In genomic region chr8:78438121-78438520, GRCm38 (mm10) we compare ENCODE assay signal across 8 mouse cellular contexts. TPM values are rescaled to one million over a fixed set of nuclear protein-coding genes. Genes with fewer than 3 reads are reported as not detected.
A peak's percentile ranks its signal among the peaks of the same experiment; 100 is the strongest.
DNase-seq lines count a peak whose midpoint lies in the region; ATAC-seq and TF ChIP-seq lines count a peak whose summit lies in the region.

No protein-coding gene starts in this region.

- 0 out of 2 replicates have a peak, but pooled peaks have one; percentile 21 for ATAC-seq in embryonic facial prominence, embryonic 14.5 days (ENCODE audit: low read depth)
- ATAC-seq in hindbrain, postnatal 0 days: 0 out of 2 replicates have a peak, but pooled peaks have one; percentile 13
- ATAC-seq in midbrain, embryonic 12.5 days (ENCODE audit: low FRiP score, low read depth): no peak
- ATAC-seq in megakaryocyte progenitor cell, adult 5-6 weeks (replicated peaks; ENCODE audit: poor library complexity): no peak

- no peak for TF ChIP-seq CTCF in hindbrain, postnatal 0 days (IDR thresholded peaks at IDR 0.05; ENCODE audit: low read depth)

- WGBS in embryonic facial prominence, embryonic 14.5 days: under 1% methylated on average over 18 of the region's 18 CpGs
- WGBS in hindbrain, postnatal 0 days: under 1% methylated on average over 18 of the region's 18 CpGs
- under 1% methylated on average over 17 of the region's 18 CpGs for WGBS in midbrain, embryonic 12.5 days

- no peaks in the 10 kb centered on the region for H3K36me3 ChIP-seq in embryonic facial prominence, embryonic 14.5 days (ENCODE audit: control insufficient read depth, insufficient read depth, low read length)
- no peaks in the 10 kb centered on the region for H3K36me3 ChIP-seq in hindbrain, postnatal 0 days (ENCODE audit: insufficient read depth, low read length)
- no peaks in the 10 kb centered on the region for H3K36me3 ChIP-seq in midbrain, embryonic 12.5 days

- H3K9me3 ChIP-seq in embryonic facial prominence, embryonic 14.5 days (ENCODE audit: control insufficient read depth, low read length): no peaks in the 10 kb centered on the region
- H3K9me3 ChIP-seq in hindbrain, postnatal 0 days (ENCODE audit: low read length): no peaks in the 10 kb centered on the region
- no peaks in the 10 kb centered on the region for H3K9me3 ChIP-seq in midbrain, embryonic 12.5 days

- H3K27ac ChIP-seq in embryonic facial prominence, embryonic 14.5 days (replicated peaks; ENCODE audit: low read depth, low read length): no peak overlapping the region
- no peak overlapping the region for H3K27ac ChIP-seq in hindbrain, postnatal 0 days
- H3K27ac ChIP-seq in midbrain, embryonic 12.5 days (replicated peaks): no peak overlapping the region

- peak overlapping the region; percentile 35 for H3K4me2 ChIP-seq in embryonic facial prominence, embryonic 14.5 days (ENCODE audit: low read depth, low read length)
- H3K4me2 ChIP-seq in hindbrain, postnatal 0 days (ENCODE audit: low read depth, low read length): peak overlapping the region; percentile 77
- H3K4me2 ChIP-seq in midbrain, embryonic 12.5 days (replicated peaks): peak overlapping the region; percentile 78

- H3K9ac ChIP-seq in embryonic facial prominence, embryonic 14.5 days (ENCODE audit: low read depth, low read length): no peak overlapping the region
- H3K9ac ChIP-seq in hindbrain, postnatal 0 days (replicated peaks; ENCODE audit: low read length): no peak overlapping the region
- H3K9ac ChIP-seq in midbrain, embryonic 12.5 days (replicated peaks): no peak overlapping the region

- peak; percentile 29 for DNase-seq in urinary bladder, postnatal 25 days (ENCODE audit: low spot score)
- DNase-seq in urinary bladder, adult 2 months (ENCODE audit: low spot score): no peak
- peak; percentile 86 for DNase-seq in embryonic facial prominence, embryonic 14.5 days (ENCODE audit: low spot score)
- peak; percentile 63 for DNase-seq in hindbrain, postnatal 0 days (ENCODE audit: low spot score)
- no peak for DNase-seq in right cerebral cortex, adult 18-20 months
- DNase-seq in thymus, postnatal 10 days (ENCODE audit: low spot score in 2 of 2): no peak

- peaks cover 89% of the 10 kb centered on the region for H3K27me3 ChIP-seq in embryonic facial prominence, embryonic 14.5 days (replicated peaks; ENCODE audit: control insufficient read depth, insufficient read depth, low read length)
- H3K27me3 ChIP-seq in hindbrain, postnatal 0 days (ENCODE audit: insufficient read depth, low read length): peaks cover 61% of the 10 kb centered on the region
- H3K27me3 ChIP-seq in midbrain, embryonic 12.5 days: peaks cover 83% of the 10 kb centered on the region

- peak overlapping the region; percentile 15; the same call in 1 of the 2 replicates for H3K4me3 ChIP-seq in embryonic facial prominence, embryonic 14.5 days (ENCODE audit: low read depth, low read length)
- H3K4me3 ChIP-seq in hindbrain, postnatal 0 days (ENCODE audit: low read length): peak overlapping the region; percentile 3; the same call in 1 of the 2 replicates
- peak overlapping the region; percentile 50 for H3K4me3 ChIP-seq in midbrain, embryonic 12.5 days

- peaks cover 3% of the 10 kb centered on the region; the same call in 1 of the 2 replicates for H3K4me1 ChIP-seq in embryonic facial prominence, embryonic 14.5 days (ENCODE audit: control insufficient read depth, insufficient read depth, low read length)
- 0 out of 2 replicates have a peak, but pooled peaks cover 3% of the 10 kb centered on the region for H3K4me1 ChIP-seq in hindbrain, postnatal 0 days (ENCODE audit: insufficient read depth, low read length)
- peaks cover 35% of the 10 kb centered on the region for H3K4me1 ChIP-seq in midbrain, embryonic 12.5 days

RNA-seq across cellular contexts. Expression of gene Pou4f2, which starts 1.7 kb away (rescaled TPM):
- polyA plus RNA-seq in urinary bladder, adult 2 months (2012; rRNA removed): not detected in 2 replicates
- polyA plus RNA-seq in embryonic facial prominence, embryonic 14.5 days (2014; fragmentation: Nextera tagmentation; extraction: Ambion mirVana): 0.24 and 0.25 TPM in 2 replicates
- total RNA-seq in hindbrain, postnatal 0 days (2014; rRNA removed): 3.9 and 7.8 TPM in 2 replicates
- polyA plus RNA-seq in hindbrain, postnatal 0 days (2015; fragmentation: Nextera tagmentation; extraction: Ambion mirVana): 2.7 and 3.3 TPM in 2 replicates
- 3.8 and 4.0 TPM in 2 replicates for polyA plus RNA-seq in midbrain, embryonic 12.5 days (2016; fragmentation: Nextera tagmentation; extraction: Ambion mirVana)
- total RNA-seq in megakaryocyte progenitor cell, adult 5-6 weeks (2015): not detected in 2 replicates
- not detected in 2 replicates for total RNA-seq in megakaryocyte progenitor cell, adult 5-6 weeks (2017)

Comparison
In these comparisons a context has a peak if more than half of its experiments do, and no peak if none do; other contexts are left out.
1. DNase-seq: peak in urinary bladder, postnatal 25 days (single experiment), embryonic facial prominence, embryonic 14.5 days (single experiment) and hindbrain, postnatal 0 days (single experiment); none in urinary bladder, adult 2 months (single experiment), right cerebral cortex, adult 18-20 months (single experiment) and thymus, postnatal 10 days (0 of 2).
2. ATAC-seq: peak in embryonic facial prominence, embryonic 14.5 days (single experiment) and hindbrain, postnatal 0 days (single experiment); none in midbrain, embryonic 12.5 days (single experiment) and megakaryocyte progenitor cell, adult 5-6 weeks (single experiment).
3. Peak in every context shown above with its lines, with median percentiles within 50 percentile points of each other: H3K4me2 ChIP-seq and H3K4me3 ChIP-seq.